Mouse (Mus musculus) neural tube, embryonic 11.5 days (tissue): Measurements from ENCODE around the gene Glg1. TPM values are rescaled to one million over a fixed set of nuclear protein-coding genes. Genes with fewer than 3 reads are reported as not detected.
"Not testable (repeated sequence)": the region's sequence is repeated elsewhere in the genome, so short reads cannot be mapped to it uniquely, and the experiment has no call there.

Source experiments
- ATAC-seq: fragments of 200-750 bp; cut with Nextera tagmentation; 2 replicates; pipeline ENCODE4 v1.8.0; 2017; ENCODE audit warnings: moderate number of reproducible peaks, mild to moderate bottlenecking, moderate TSS enrichment, moderate library complexity; ENCODE audit not compliant: insufficient read depth, low FRiP score, low TSS enrichment
- DNase-seq: peaks from one replicate; pipeline ENCODE4 v3.0.0-alpha.2; 2015; ENCODE audit warnings: low spot score
- H3K27ac ChIP-seq: fragments of 300-500 bp; sonication (generic); 2 replicates; pipeline ENCODE4 v1.5.1; 2014; ENCODE audit warnings: low read depth, mild to moderate bottlenecking, low read length
- H3K27me3 ChIP-seq: fragments of 300-500 bp; sonication (generic); 2 replicates; pipeline ENCODE4 v1.6.1; 2014; ENCODE audit warnings: mild to moderate bottlenecking, low read length, mixed read lengths; ENCODE audit not compliant: control insufficient read depth, insufficient read depth
- H3K36me3 ChIP-seq: fragments of 300-500 bp; sonication (generic); 2 replicates; pipeline ENCODE4 v1.6.1; 2014; ENCODE audit warnings: mild to moderate bottlenecking, low read length, moderate library complexity, mixed read lengths; ENCODE audit not compliant: control insufficient read depth, insufficient read depth
- H3K4me1 ChIP-seq: fragments of 300-500 bp; sonication (generic); 2 replicates; pipeline ENCODE4 v1.6.1; 2014; ENCODE audit warnings: low read length, mixed read lengths; ENCODE audit not compliant: control insufficient read depth, insufficient read depth
- H3K4me2 ChIP-seq: fragments of 300-500 bp; sonication (generic); 2 replicates; pipeline ENCODE4 v1.6.1; 2014; ENCODE audit warnings: low read depth, mild to moderate bottlenecking, moderate library complexity
- H3K4me3 ChIP-seq: fragments of 300-500 bp; sonication (generic); 2 replicates; pipeline ENCODE4 v1.5.1; 2014; ENCODE audit warnings: low read depth, low read length
- H3K9ac ChIP-seq: fragments of 300-500 bp; sonication (generic); 2 replicates; pipeline ENCODE4 v1.6.1; 2014; ENCODE audit warnings: mild to moderate bottlenecking, low read length
- H3K9me3 ChIP-seq: fragments of 300-500 bp; sonication (generic); 2 replicates; pipeline ENCODE4 v1.6.1; 2016; ENCODE audit warnings: low read length; ENCODE audit not compliant: control insufficient read depth
- WGBS: fragments of 180-500 bp; shearing (Covaris S2); extraction: QIAGEN DNeasy Blood & Tissue Kit; methylation state at CpG from one replicate; pipeline ENCODE4 v1.1.7; 2014; 5-methylcytosine and 5-hydroxymethylcytosine counted together
- microRNA-seq: library from miRNA; unstranded; fragments of <30 nt; microRNA quantifications from one replicate; pipeline ENCODE4, GENCODE M21; 2016
- polyA plus RNA-seq: library from polyadenylated mRNA; unstranded; fragments of >200 nt; fragmentation: Nextera tagmentation; extraction: Ambion mirVana; gene quantifications from 2 replicates; pipeline ENCODE4 v1.2.1, GENCODE M21; 2014

Gene Glg1
- polyA plus RNA-seq, 1 experiment from 2014 or later = 83.2 TPM

DNA sequence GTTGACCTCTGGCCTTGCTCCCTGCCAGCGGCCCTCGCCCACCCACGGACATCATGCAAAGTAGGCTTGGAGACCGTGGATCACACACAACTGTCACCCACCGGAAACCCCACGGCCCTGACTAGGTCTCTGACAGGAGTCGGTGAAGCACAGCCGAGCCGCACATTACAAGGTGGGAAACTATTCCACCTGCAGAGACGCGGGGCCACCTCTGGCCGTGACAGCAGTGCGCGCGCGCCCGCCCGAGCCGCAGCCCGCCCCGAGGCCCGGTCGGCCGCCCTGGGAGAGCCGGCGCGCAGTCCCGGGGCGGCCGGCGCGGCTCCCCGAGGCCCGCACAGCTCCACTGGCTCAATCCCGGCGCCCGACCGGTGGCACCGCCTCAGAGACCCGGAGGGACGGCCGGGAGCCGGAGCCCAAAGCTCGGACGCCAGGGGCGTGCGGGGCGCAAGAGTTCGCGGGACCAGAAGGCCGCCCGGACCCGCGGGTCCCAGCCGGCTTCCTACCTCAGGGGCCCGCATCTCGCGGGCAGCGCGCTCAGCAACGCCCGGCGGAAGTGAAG lies 114.0 kb downstream of the Glg1 start:
- peak; percentile 54 for ATAC-seq
- under 1% methylated on average over 38 of the region's 63 CpGs for WGBS
- peak; percentile 21 for DNase-seq
- Histone ChIP-seq H3K4me2 (peak overlapping the region; percentile 77), H3K9ac (peak overlapping the region; percentile 61), H3K4me3 (peak overlapping the region; percentile 60)
- H3K9me3 ChIP-seq, H3K4me1 ChIP-seq, H3K27ac ChIP-seq, H3K27me3 ChIP-seq, H3K36me3 ChIP-seq: not testable (repeated sequence)

DNA sequence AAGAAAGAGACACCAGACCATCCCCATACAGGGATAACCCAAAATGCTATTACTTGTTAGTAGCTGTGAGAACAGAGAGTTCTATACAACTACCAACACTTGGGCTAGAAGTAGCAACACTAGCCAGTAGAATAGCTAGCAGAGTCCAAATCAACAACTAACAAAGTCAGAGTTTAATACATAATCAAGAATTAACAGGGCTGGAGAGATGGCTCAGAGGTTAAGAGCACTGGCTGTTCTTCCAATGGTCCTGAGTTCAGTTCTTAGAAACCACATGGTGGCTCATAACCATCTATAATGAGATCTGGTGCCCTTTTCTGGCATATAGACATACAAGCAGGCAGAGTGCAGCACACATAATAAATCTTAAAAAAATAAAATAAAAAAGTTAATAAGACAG lies 116.5 kb downstream of the Glg1 start:
- Histone ChIP-seq H3K9ac (no peak overlapping the region), H3K27ac (no peak overlapping the region), H3K4me3 (no peak overlapping the region), H3K36me3 (0 out of 2 replicates have a peak, but pooled peaks cover 2% of the 10 kb centered on the region), H3K27me3 (no peaks in the 10 kb centered on the region), H3K9me3 (no peaks in the 10 kb centered on the region), H3K4me1 (peaks cover 2% of the 10 kb centered on the region; the same call in 1 of the 2 replicates), H3K4me2 (no peak overlapping the region)
- DNase-seq (no peak), ATAC-seq (no peak)

DNA sequence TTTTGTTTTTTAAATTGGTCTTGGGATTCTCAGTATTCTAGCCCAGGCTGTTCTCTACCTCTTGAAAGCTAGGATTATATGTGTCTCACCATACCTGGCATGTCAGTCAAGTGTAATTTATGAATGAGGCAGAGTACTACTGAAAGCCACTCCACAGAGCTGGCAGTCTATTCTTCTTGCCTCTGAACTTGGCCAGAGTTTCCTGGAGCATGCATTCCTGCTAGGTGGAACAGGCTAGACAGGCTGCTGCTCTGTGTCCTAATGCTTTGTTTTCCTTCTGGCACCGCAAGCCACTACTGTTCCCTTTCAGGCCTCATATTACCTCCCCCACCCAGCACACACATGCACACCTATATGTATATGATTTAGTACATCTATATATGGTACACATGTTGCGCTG lies 128.3 kb downstream of the Glg1 start:
- no peak for ATAC-seq
- Histone ChIP-seq H3K9ac (no peak overlapping the region), H3K4me3 (no peak overlapping the region), H3K36me3 (peaks cover 9% of the 10 kb centered on the region), H3K9me3 (no peaks in the 10 kb centered on the region), H3K4me2 (no peak overlapping the region), H3K27me3 (no peaks in the 10 kb centered on the region), H3K27ac (no peak overlapping the region), H3K4me1 (no peaks in the 10 kb centered on the region)
- DNase-seq = no peak
- WGBS = 100% methylated on average over 2 of the region's 2 CpGs

DNA sequence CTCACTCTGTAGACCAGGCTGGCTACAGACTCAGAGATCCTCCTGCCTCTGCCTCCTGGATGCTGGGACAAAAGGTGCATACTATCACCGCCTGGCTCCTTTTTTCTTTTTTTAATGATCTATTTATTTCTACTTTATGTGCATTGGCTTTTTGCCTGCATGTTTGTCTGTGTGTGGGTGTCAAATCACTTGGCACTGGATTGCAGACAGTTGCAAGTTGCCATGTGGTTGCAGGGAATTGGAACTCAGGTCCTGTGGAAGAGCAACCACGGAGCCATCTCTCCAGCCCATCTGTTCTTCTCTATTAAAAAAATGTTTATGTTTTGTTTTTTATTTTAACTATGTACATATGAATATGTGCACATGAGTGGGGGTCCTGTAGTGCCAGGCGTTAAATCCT lies 139.5 kb downstream of the Glg1 start:
- WGBS = 93% methylated on average over 3 of the region's 3 CpGs

DNA sequence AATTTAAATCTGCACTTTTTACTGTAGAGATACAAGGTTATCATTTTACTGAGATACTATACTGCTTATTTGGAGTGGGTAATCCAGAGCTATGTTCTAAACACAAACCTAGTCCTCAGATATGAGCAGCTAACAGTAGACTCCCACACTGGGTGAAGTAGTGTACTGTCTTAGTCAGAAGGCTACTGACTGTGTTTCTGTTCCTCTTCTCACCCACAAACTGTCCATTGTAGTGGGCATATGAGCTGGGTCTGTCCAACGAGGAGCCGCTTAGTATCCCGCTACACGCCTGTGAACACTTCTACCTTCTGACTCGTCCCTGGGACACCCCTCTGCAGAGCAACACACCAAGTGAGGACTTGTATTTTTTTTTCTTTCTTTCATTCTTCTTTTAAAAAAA lies 144.1 kb downstream of the Glg1 start:
- Histone ChIP-seq H3K4me2 (no peak overlapping the region), H3K4me3 (no peak overlapping the region), H3K9ac (no peak overlapping the region), H3K27ac (no peak overlapping the region), H3K4me1 (no peaks in the 10 kb centered on the region), H3K9me3 (no peaks in the 10 kb centered on the region), H3K27me3 (no peaks in the 10 kb centered on the region), H3K36me3 (0 out of 2 replicates have a peak, but pooled peaks cover 2% of the 10 kb centered on the region)
- WGBS = 94% methylated on average over 5 of the region's 5 CpGs
- no peak for DNase-seq
- no peak for ATAC-seq

More for the DNA sequence above, 139.5 kb downstream of the Glg1 start:
- Histone ChIP-seq H3K4me1 (no peaks in the 10 kb centered on the region), H3K27ac (no peak overlapping the region), H3K27me3 (no peaks in the 10 kb centered on the region), H3K36me3 (peaks cover under 1% of the 10 kb centered on the region; the same call in 1 of the 2 replicates), H3K9me3 (no peaks in the 10 kb centered on the region), H3K4me2 (no peak overlapping the region), H3K4me3 (no peak overlapping the region), H3K9ac (no peak overlapping the region)
- ATAC-seq (no peak), DNase-seq (no peak)

Small RNA genes lying within 50 kb of the gene (microRNA-seq; reads per million reads assigned to microRNA genes)
- not detected for gene Gm23193

Other genes starting within 250 kb of the Glg1 start
- 7.3 and 7.4 TPM in 2 replicates for gene Ddx19b, start 227.5 kb downstream of the Glg1 start, polyA plus RNA-seq
- 79.7 and 89.6 TPM in 2 replicates for gene Aars, start 226.1 kb downstream of the Glg1 start, polyA plus RNA-seq
- gene Exosc6, start 202.9 kb downstream of the Glg1 start, polyA plus RNA-seq = 11.4 and 16.4 TPM in 2 replicates
- gene Clec18a, start 166.8 kb downstream of the Glg1 start, polyA plus RNA-seq = 0.38 and 0.55 TPM in 2 replicates
- 5.3 and 6.2 TPM in 2 replicates for gene Pdpr, start 164.6 kb downstream of the Glg1 start, polyA plus RNA-seq
- 84.1 and 85.4 TPM in 2 replicates for gene Rfwd3, start 41.0 kb upstream of the Glg1 start, polyA plus RNA-seq
- 0.28 and 0.37 TPM in 2 replicates for gene Mlkl, start 79.0 kb upstream of the Glg1 start, polyA plus RNA-seq
- not detected in 2 replicates for gene Fa2h, start 134.6 kb upstream of the Glg1 start, polyA plus RNA-seq